Mouse (Mus musculus) spleen, postnatal 14 days (tissue): ENCODE data around the gene Man1c1.

Experiments
- DNase-seq, 2 experiments: peaks; one replicate each; pipeline ENCODE4 v3.0.0; 2021 to 2022; ENCODE audit warnings: low spot score in 2 of 2

The Man1c1 gene

GRCm38 (mm10) chr4:134603553-134603952 lies 100.5 kb downstream of the Man1c1 start:
- no peak for DNase-seq

GRCm38 (mm10) chr4:134602610-134603009 lies 101.5 kb downstream of the Man1c1 start:
- DNase-seq = no peak

GRCm38 (mm10) chr4:134601981-134602380 lies 102.1 kb downstream of the Man1c1 start:
- no peak for DNase-seq

- DNase-seq = no peak
Observed at GRCm38 (mm10) chr4:134601404-134601803, 102.7 kb downstream of the Man1c1 start.

GRCm38 (mm10) chr4:134600777-134601176 lies 103.3 kb downstream of the Man1c1 start:
- no peak for DNase-seq

- no peak for DNase-seq
Observed at GRCm38 (mm10) chr4:134600060-134600459, 104.0 kb downstream of the Man1c1 start.

DNA sequence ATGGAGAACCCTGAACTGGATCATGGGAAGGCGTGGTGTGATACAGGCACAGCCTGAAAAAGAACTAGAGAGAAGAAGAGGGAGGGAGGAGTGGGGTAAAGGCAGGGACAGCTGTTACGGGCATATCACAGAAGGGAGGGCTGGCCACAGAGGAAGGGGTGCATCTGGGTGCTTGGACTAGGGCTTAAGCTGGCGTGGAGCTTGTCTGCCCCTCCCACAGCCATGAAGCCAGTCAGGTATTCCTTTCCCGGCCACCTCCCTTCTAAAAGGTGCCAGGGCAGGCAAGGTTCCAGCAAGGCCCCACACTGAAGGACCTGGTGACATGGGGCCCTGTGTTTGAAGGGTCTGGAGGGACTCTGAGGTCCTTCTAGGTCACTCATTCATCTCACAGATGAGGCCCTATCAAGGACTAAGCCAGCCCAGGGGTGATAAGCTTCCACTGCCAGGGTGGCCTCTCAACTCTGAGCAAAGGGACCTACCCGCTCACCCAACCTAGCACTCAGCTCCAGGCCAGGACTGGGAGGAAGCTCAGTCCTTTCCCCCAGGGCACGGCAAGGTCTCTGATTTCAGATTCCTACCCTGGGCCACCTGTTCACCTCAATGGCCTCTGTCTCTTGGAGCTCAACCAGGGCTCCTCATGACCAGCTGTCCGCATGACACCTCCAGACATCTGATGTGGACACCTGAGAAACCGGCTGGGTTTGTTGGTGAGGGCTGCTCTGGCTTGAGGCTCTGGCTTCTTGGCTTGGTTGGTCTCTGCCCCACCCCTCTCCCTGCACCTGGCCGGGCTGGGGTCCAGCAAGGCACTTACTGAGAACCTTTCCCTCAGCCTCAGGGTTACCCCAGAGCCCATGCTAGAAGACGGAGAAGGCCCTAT lies 107.0 kb downstream of the Man1c1 start:
- DNase-seq = no peak

GRCm38 (mm10) chr4:134594731-134595439 lies 109.2 kb downstream of the Man1c1 start:
- no peak for DNase-seq

- DNase-seq = no peak
Observed at GRCm38 (mm10) chr4:134592442-134592841, 111.6 kb downstream of the Man1c1 start.

DNA sequence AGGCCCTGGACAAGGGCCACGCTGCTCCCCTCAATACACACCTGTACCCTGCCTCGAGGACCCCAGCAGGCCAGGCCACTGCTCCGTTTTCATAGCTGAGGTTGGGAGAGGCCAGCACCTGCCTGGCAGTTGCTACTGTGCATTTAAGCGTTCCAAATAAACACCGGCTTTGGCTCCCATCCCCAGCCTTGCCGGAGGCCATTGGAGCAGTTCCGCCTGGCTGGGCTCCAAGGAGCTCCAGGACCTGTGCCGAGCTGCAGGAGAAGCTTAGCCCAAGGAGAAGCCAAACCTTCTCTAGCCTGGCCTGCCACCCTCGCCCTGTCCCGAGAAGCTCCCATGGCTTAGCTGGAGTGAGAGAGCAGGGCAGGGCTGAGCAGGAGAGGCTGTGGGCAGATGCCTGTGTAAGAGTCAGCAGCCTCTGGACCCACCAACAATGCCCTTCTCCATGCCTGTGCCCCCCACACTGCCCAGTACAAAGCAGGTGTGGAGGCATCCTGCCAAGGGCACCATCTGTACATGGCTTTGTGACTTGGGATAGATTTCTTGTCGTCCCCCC lies 112.5 kb downstream of the Man1c1 start:
- no peak for DNase-seq

- no peak for DNase-seq
Observed at GRCm38 (mm10) chr4:134590227-134590926, 113.7 kb downstream of the Man1c1 start.

- no peak for DNase-seq
Observed at GRCm38 (mm10) chr4:134589786-134590185, 114.3 kb downstream of the Man1c1 start.

- no peak for DNase-seq
Observed at GRCm38 (mm10) chr4:134588951-134589350, 115.1 kb downstream of the Man1c1 start.

- DNase-seq = no peak
Observed at GRCm38 (mm10) chr4:134588287-134588686, 115.8 kb downstream of the Man1c1 start.

- DNase-seq = no peak
Observed at GRCm38 (mm10) chr4:134587636-134588197, 116.4 kb downstream of the Man1c1 start.

DNA sequence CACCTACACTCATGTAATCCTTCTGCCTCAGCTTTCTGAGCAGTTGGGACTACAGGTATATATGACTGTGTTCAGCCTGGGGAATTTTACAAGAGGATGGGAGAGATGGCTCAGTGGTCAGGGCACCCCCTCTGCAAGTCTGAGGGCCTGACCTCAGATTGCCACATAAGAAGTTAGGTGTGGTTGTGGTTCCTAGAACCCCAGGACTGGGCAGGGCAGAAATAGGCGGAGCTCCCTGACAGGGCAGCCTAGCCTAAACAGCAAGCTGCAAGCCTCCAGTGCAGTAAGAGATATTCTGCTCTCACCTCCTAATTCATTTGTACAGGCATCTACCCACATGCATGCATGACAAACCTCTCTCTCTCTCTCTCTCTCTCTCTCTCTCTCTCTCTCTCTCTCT lies 117.5 kb downstream of the Man1c1 start:
- DNase-seq = no peak

- DNase-seq = no peak
Observed at GRCm38 (mm10) chr4:134586126-134586525, 118.0 kb downstream of the Man1c1 start.

DNA sequence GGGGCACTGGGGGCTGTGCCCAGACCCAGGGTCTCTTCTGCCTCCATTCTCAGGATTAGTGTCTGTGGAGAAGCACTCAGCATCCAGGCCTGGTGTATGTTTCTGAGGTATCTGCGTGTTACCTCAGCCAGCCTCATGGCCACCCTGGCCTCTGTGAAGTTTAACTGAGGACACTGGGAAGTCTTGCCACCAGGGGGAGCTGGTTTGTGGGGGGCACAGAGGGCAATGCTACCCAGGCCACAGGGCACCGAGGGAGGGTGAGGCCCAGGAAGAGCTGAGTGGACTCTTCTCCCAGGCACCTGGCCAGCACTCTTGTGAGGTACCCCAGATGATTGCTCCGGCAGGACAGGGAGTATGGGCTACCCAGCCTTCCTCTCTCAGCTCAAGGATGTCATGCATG lies 120.6 kb downstream of the Man1c1 start:
- DNase-seq = peak in 1 of 2 experiments; percentile 60

DNA sequence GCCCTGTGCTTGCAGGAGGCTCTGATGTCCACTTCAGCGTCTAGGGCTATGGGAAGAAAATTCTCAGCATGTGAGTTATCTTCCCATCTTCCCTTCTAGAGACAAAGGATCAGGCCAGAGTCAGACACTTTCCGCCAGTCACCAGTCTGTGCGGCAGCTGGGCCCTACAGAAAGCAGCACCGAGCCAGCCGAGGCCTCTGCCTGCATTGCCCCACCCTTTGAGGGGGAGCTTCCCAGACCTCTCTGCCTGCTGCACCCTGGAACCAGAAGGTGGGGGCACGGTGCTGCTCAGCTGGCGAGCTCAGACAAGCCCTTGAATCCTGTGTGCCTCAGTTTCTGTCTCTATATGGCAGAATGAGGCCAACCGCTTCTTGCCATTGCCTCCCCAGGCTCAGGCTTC lies 122.7 kb downstream of the Man1c1 start:
- no peak for DNase-seq

GRCm38 (mm10) chr4:134580351-134581148 lies 123.5 kb downstream of the Man1c1 start:
- no peak for DNase-seq

GRCm38 (mm10) chr4:134579620-134580019 lies 124.5 kb downstream of the Man1c1 start:
- DNase-seq = no peak
